Mouse (Mus musculus): ENCODE data around the gene Olfr70.

DNA sequence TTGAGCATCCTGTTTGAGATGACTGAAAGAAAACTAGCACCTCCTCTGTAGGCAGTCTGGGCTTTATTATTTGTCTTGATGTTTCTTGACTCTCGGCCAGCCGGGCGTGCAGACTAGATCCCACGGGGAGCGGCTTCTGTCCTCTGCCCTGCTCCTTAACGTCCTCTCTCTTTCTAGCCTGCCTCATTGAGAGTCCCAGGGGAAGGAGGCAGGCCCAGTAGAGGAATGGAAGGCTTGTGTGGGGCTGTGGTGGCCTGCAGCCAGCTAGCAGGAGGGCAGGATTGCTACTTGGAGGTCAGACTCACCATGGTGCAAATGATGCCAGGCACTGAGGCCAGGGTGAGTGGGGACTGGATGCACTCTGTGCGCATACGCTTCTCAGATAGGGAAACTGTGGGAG lies 3.2 kb upstream of the Olfr70 start:
- TF ChIP-seq CTCF (IDR thresholded peaks at IDR 0.05; ENCODE audit: low read depth, low read length): no peak
- no peak for TF ChIP-seq GATA1 (IDR thresholded peaks at IDR 0.05; ENCODE audit: borderline replicate concordance, low read length)
- no peak for TF ChIP-seq POLR2AphosphoS5 (IDR thresholded peaks at IDR 0.05; ENCODE audit: insufficient replicate concordance, low read depth, low read length)
